Mouse (Mus musculus): ENCODE data around the gene Pilrb1.
"Not testable (repeated sequence)": the region's sequence is repeated elsewhere in the genome, so short reads cannot be mapped to it uniquely, and the experiment has no call there.

The Pilrb1 gene

GRCm38 (mm10) chr5:137857960-137858710 is at the start of gene Pilrb1:
Pilrb1 (minus strand) TSS chr5:137858106.
- DNase-seq (ENCODE audit: low spot score), result not testable (repeated sequence)

GRCm38 (mm10) chr5:137897812-137898211 is 39.9 kb upstream of the Pilrb1 start:
- no peak for DNase-seq (ENCODE audit: low spot score)

- DNase-seq (ENCODE audit: low spot score), result no peak
Observed at GRCm38 (mm10) chr5:137892954-137893353, 35.0 kb upstream of the Pilrb1 start.

- no peak for DNase-seq (ENCODE audit: low spot score)
Observed at GRCm38 (mm10) chr5:137887666-137888065, 29.8 kb upstream of the Pilrb1 start.

- peak; percentile 60 for DNase-seq (ENCODE audit: low spot score)
Observed at GRCm38 (mm10) chr5:137885894-137886293, 28.0 kb upstream of the Pilrb1 start.

GRCm38 (mm10) chr5:137883345-137883744 is 25.4 kb upstream of the Pilrb1 start:
- no peak for DNase-seq (ENCODE audit: low spot score)

- DNase-seq (ENCODE audit: low spot score), result no peak
Observed at GRCm38 (mm10) chr5:137882922-137883321, 25.0 kb upstream of the Pilrb1 start.

- DNase-seq (ENCODE audit: low spot score), result peak; percentile 29
Observed at GRCm38 (mm10) chr5:137877860-137878259, 20.0 kb upstream of the Pilrb1 start.

- DNase-seq (ENCODE audit: low spot score), result no peak
Observed at GRCm38 (mm10) chr5:137875054-137875453, 17.1 kb upstream of the Pilrb1 start.

- DNase-seq (ENCODE audit: low spot score), result not testable (repeated sequence)
Observed at GRCm38 (mm10) chr5:137872381-137872702, 14.4 kb upstream of the Pilrb1 start.

GRCm38 (mm10) chr5:137871644-137872380 is 13.9 kb upstream of the Pilrb1 start, which contains the start of gene Pilrb2:
Pilrb2 (minus strand) TSS chr5:137871815.
- DNase-seq (ENCODE audit: low spot score), result not testable (repeated sequence)

- DNase-seq (ENCODE audit: low spot score), result not testable (repeated sequence)
Observed at GRCm38 (mm10) chr5:137868600-137868999, 10.7 kb upstream of the Pilrb1 start.

GRCm38 (mm10) chr5:137864008-137864407 is 6.1 kb upstream of the Pilrb1 start:
- DNase-seq (ENCODE audit: low spot score), result not testable (repeated sequence)

GRCm38 (mm10) chr5:137856870-137857269 is 1.0 kb downstream of the Pilrb1 start:
- DNase-seq (ENCODE audit: low spot score), result not testable (repeated sequence)

- DNase-seq (ENCODE audit: low spot score), result not testable (repeated sequence)
Observed at GRCm38 (mm10) chr5:137854907-137855306, 3.0 kb downstream of the Pilrb1 start.

GRCm38 (mm10) chr5:137850313-137850712 is 7.6 kb downstream of the Pilrb1 start:
- not testable (repeated sequence) for DNase-seq (ENCODE audit: low spot score)

- DNase-seq (ENCODE audit: low spot score), result not testable (repeated sequence)
Observed at GRCm38 (mm10) chr5:137837110-137837509, 20.8 kb downstream of the Pilrb1 start.

- DNase-seq (ENCODE audit: low spot score), result no peak
Observed at GRCm38 (mm10) chr5:137836611-137837010, 21.3 kb downstream of the Pilrb1 start.

GRCm38 (mm10) chr5:137835966-137836520 is 21.9 kb downstream of the Pilrb1 start, which contains the start of gene Pilra:
Pilra (minus strand) TSS chr5:137836281.
- not testable (repeated sequence) for DNase-seq (ENCODE audit: low spot score)

GRCm38 (mm10) chr5:137833500-137833899 is 24.4 kb downstream of the Pilrb1 start:
- DNase-seq (ENCODE audit: low spot score), result no peak

GRCm38 (mm10) chr5:137831506-137831905 is 26.4 kb downstream of the Pilrb1 start:
- DNase-seq (ENCODE audit: low spot score), result no peak

- no peak for DNase-seq (ENCODE audit: low spot score)
Observed at GRCm38 (mm10) chr5:137831106-137831505, 26.8 kb downstream of the Pilrb1 start.

- DNase-seq (ENCODE audit: low spot score), result peak; percentile 49
Observed at GRCm38 (mm10) chr5:137830238-137830637, 27.7 kb downstream of the Pilrb1 start.
